Mouse (Mus musculus): ENCODE data around the gene Pilrb1.

Pilrb1 gene

GRCm38 (mm10) chr5:137828694-137829093, 29.2 kb downstream of the Pilrb1 start:
- DNase-seq (ENCODE audit: low spot score) = no peak

GRCm38 (mm10) chr5:137826421-137826820, 31.5 kb downstream of the Pilrb1 start:
- no peak for DNase-seq (ENCODE audit: low spot score)

- no peak for DNase-seq (ENCODE audit: low spot score)
Measured at GRCm38 (mm10) chr5:137825971-137826370, 31.9 kb downstream of the Pilrb1 start.

GRCm38 (mm10) chr5:137825030-137825429, 32.9 kb downstream of the Pilrb1 start:
- no peak for DNase-seq (ENCODE audit: low spot score)

- no peak for DNase-seq (ENCODE audit: low spot score)
Measured at GRCm38 (mm10) chr5:137823455-137824045, 34.4 kb downstream of the Pilrb1 start.

GRCm38 (mm10) chr5:137822602-137823001, 35.3 kb downstream of the Pilrb1 start:
- DNase-seq (ENCODE audit: low spot score) = no peak

- DNase-seq (ENCODE audit: low spot score) = no peak
Measured at GRCm38 (mm10) chr5:137822126-137822525, 35.8 kb downstream of the Pilrb1 start.

- no peak for DNase-seq (ENCODE audit: low spot score)
Measured at GRCm38 (mm10) chr5:137817466-137818222, 40.3 kb downstream of the Pilrb1 start.

GRCm38 (mm10) chr5:137808316-137808715, 49.6 kb downstream of the Pilrb1 start:
- no peak for DNase-seq (ENCODE audit: low spot score)

GRCm38 (mm10) chr5:137806158-137806557, 51.7 kb downstream of the Pilrb1 start:
- DNase-seq (ENCODE audit: low spot score) = no peak
